ENCODE assay signal across 8 mouse cellular contexts in the genomic region with DNA sequence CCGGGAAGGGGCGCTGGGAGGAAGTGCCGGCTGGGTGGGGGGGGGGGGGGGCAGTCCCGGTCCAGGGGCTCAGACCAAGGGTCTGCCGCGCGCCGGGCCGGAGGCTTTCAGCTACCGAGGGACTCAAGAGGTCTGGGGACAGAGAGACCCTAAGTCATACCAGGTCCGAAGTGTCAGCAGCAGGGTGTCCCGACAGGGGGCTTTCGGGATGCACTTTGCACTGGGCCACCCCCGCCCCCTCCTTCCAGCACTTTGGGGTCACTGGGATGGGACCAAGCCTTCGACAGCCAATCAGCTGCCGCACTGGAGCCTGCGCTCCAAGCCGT. TPM values are rescaled to one million over a fixed set of nuclear protein-coding genes. Genes with fewer than 3 reads are reported as not detected.
DNase-seq lines count a peak whose midpoint lies in the region; ATAC-seq and TF ChIP-seq lines count a peak whose summit lies in the region.

A gene (minus strand): TSS at position 303 of the 326 bp plus-strand sequence.

- WGBS in kidney, adult 2 months = under 1% methylated on average over 12 of the region's 18 CpGs
- under 1% methylated on average over 18 of the region's 18 CpGs for WGBS in hindbrain, embryonic 10.5 days
- WGBS in liver, embryonic 14.5 days (ENCODE audit: insufficient replicate concordance) = under 1% methylated on average over 16 of the region's 18 CpGs

- no peaks in the 10 kb centered on the region; the same call in 1 of the 2 replicates for H3K4me1 ChIP-seq in kidney, adult 2 months (ENCODE audit: control insufficient read depth, insufficient read depth, low read length)
- H3K4me1 ChIP-seq in hindbrain, embryonic 10.5 days (replicated peaks) = peaks cover 19% of the 10 kb centered on the region
- peaks cover 0 to 7% of the 10 kb centered on the region in 2 experiments; a peak in 2 of 4 replicates for H3K4me1 ChIP-seq in liver, embryonic 14.5 days (replicated peaks; ENCODE audit: control insufficient read depth in 2 of 2, insufficient read depth in 2 of 2, low read length in 1 of 2)

- TF ChIP-seq EP300 in liver, embryonic 14.5 days (IDR thresholded peaks at IDR 0.05; ENCODE audit: low read depth) = no peak

- H3K4me2 ChIP-seq in liver, embryonic 14.5 days (ENCODE audit: low read depth) = peak within 1 kb of the TSS; percentile 73

- no peaks in the 10 kb centered on the region for H3K27me3 ChIP-seq in kidney, adult 2 months (replicated peaks; ENCODE audit: control insufficient read depth, insufficient read depth, low read length)
- H3K27me3 ChIP-seq in hindbrain, embryonic 10.5 days (ENCODE audit: insufficient read depth, poor library complexity, severe bottlenecking) = no peaks in the 10 kb centered on the region
- H3K27me3 ChIP-seq in liver, embryonic 14.5 days (ENCODE audit: control insufficient read depth, insufficient read depth, low read length) = no peaks in the 10 kb centered on the region

- H3K9me3 ChIP-seq in hindbrain, embryonic 10.5 days = no peaks in the 10 kb centered on the region
- H3K9me3 ChIP-seq in liver, embryonic 14.5 days (ENCODE audit: control insufficient read depth, low read length) = no peaks in the 10 kb centered on the region

- no peak for TF ChIP-seq POLR2A in kidney, adult 2 months (IDR thresholded peaks at IDR 0.05; ENCODE audit: low read depth, low read length)

- peak within 1 kb of the TSS; percentile 91 for H3K4me3 ChIP-seq in kidney, adult 2 months (ENCODE audit: insufficient read depth, low read depth, low read length)
- peak within 1 kb of the TSS; percentile 88 for H3K4me3 ChIP-seq in hindbrain, embryonic 10.5 days
- H3K4me3 ChIP-seq in liver, embryonic 14.5 days (ENCODE audit: insufficient read depth in 1 of 2, low read depth in 2 of 2, low read length in 2 of 2) = peak within 1 kb of the TSS; percentile 75 to 87

- H3K27ac ChIP-seq in kidney, adult 2 months (ENCODE audit: insufficient read depth, low read depth, low read length) = peak within 1 kb of the TSS; percentile 87
- peak within 1 kb of the TSS; percentile 97 for H3K27ac ChIP-seq in hindbrain, embryonic 10.5 days
- H3K27ac ChIP-seq in liver, embryonic 14.5 days = no peak within 1 kb of the TSS

- no peak for ATAC-seq in liver, embryonic 14.5 days (ENCODE audit: insufficient read depth)
- no peak for ATAC-seq in activated CD4-positive, CD25-positive, alpha-beta regulatory T cell, adult 4 months

- H3K9ac ChIP-seq in liver, embryonic 14.5 days (replicated peaks) = peak within 1 kb of the TSS; percentile 75

- no peak for DNase-seq in kidney, adult 2 months
- DNase-seq in kidney, postnatal 36 days = no peak
- DNase-seq in adrenal gland, postnatal 14 days = no peak
- no peak for DNase-seq in hindbrain, embryonic 10.5 days (ENCODE audit: low spot score)
- DNase-seq in liver, embryonic 14.5 days (ENCODE audit: low read depth in 3 of 3, low spot score in 3 of 3) = no peak
- DNase-seq in frontal cortex, adult 2 months (ENCODE audit: extremely low spot score in 1 of 2, low spot score in 1 of 2) = no peak
- DNase-seq in lung, postnatal 4 days = no peak

- no peaks in the 10 kb centered on the region; the same call in 1 of the 2 replicates for H3K36me3 ChIP-seq in kidney, adult 2 months (ENCODE audit: control insufficient read depth, insufficient read depth, low read length)
- 0 out of 2 replicates have a peak, but pooled peaks cover 17% of the 10 kb centered on the region for H3K36me3 ChIP-seq in hindbrain, embryonic 10.5 days
- H3K36me3 ChIP-seq in liver, embryonic 14.5 days (replicated peaks; ENCODE audit: control insufficient read depth, insufficient read depth, low read depth) = no peaks in the 10 kb centered on the region

- no peak for TF ChIP-seq CTCF in kidney, adult 2 months (conservative IDR thresholded peaks at IDR 0.05; ENCODE audit: insufficient read depth, insufficient read length, low read depth, low read length)
- TF ChIP-seq CTCF in liver, embryonic 14.5 days (IDR thresholded peaks at IDR 0.05; ENCODE audit: low read depth) = no peak

RNA-seq across cellular contexts. Expression of the gene that starts here (rescaled TPM):
- 4.2 and 4.9 TPM in 2 replicates for polyA plus RNA-seq in kidney, adult 2 months (2012; rRNA removed)
- total RNA-seq in adrenal gland, postnatal 14 days (2021) = 15.2 and 15.3 TPM in 2 replicates
- polyA plus RNA-seq in hindbrain, embryonic 10.5 days (2016; fragmentation: Nextera tagmentation; extraction: Ambion mirVana) = 15.7 and 17.1 TPM in 2 replicates
- 1.3 and 1.8 TPM in 2 replicates for polyA plus RNA-seq in liver, embryonic 14.5 days (2012; rRNA removed)
- 2.9 and 3.2 TPM in 2 replicates for polyA plus RNA-seq in liver, embryonic 14.5 days (2014; fragmentation: Nextera tagmentation; extraction: Ambion mirVana)
- 1 to 10 TPM; 8.1 to 8.5 TPM for polyA plus RNA-seq in activated CD4-positive, CD25-positive, alpha-beta regulatory T cell, adult 4 months (2017; shearing (Covaris generic))
- polyA plus RNA-seq in frontal cortex, adult 2 months (2012; rRNA removed) = 9.1 and 9.5 TPM in 2 replicates
